Mouse (Mus musculus) stomach, postnatal 0 days (tissue): ENCODE measurements at regions not wholly inside any gene's neighbourhood (a gene's known extent, or its start where the extent isn't known, plus 50 kb on each side); places are given as distances from the start of the nearest gene placed in this dataset.

Experiments
- ATAC-seq: fragments of 200-750 bp; cut with Nextera tagmentation; 2 replicates; pipeline ENCODE4 v1.8.0; 2017; ENCODE audit not compliant: low FRiP score, low TSS enrichment
- DNase-seq: peaks from one replicate; pipeline ENCODE4 v3.0.0-alpha.2; 2016; ENCODE audit warnings: low spot score
- H3K27ac ChIP-seq: fragments of 300-500 bp; sonication (generic); replicated peaks from 2 replicates; pipeline ENCODE4 v1.5.1; 2014; ENCODE audit warnings: mild to moderate bottlenecking, control low read depth
- H3K27me3 ChIP-seq: fragments of 300-500 bp; sonication (generic); 2 replicates; pipeline ENCODE4 v1.6.1; 2014; ENCODE audit warnings: low read length; ENCODE audit not compliant: control insufficient read depth, insufficient read depth
- H3K36me3 ChIP-seq: fragments of 300-500 bp; sonication (generic); 2 replicates; pipeline ENCODE4 v1.6.1; 2014; ENCODE audit warnings: low read length, mixed read lengths; ENCODE audit not compliant: control insufficient read depth, insufficient read depth
- H3K4me1 ChIP-seq: fragments of 300-500 bp; sonication (generic); replicated peaks from 2 replicates; pipeline ENCODE4 v1.6.1; 2014; ENCODE audit warnings: antibody characterized with exemption; ENCODE audit not compliant: control insufficient read depth, insufficient read depth
- H3K4me2 ChIP-seq: fragments of 300-500 bp; sonication (generic); replicated peaks from 2 replicates; pipeline ENCODE4 v1.6.1; 2014; ENCODE audit warnings: low read depth, mild to moderate bottlenecking, control low read depth, moderate library complexity
- H3K4me3 ChIP-seq: fragments of 300-500 bp; sonication (generic); 2 replicates; pipeline ENCODE4 v1.5.1; 2014; ENCODE audit warnings: low read depth, low read length, control low read depth
- H3K9ac ChIP-seq: fragments of 300-500 bp; sonication (generic); 2 replicates; pipeline ENCODE4 v1.6.1; 2014; ENCODE audit warnings: mild to moderate bottlenecking, low read length, control low read depth, mixed read lengths
- H3K9me3 ChIP-seq: fragments of 300-500 bp; sonication (generic); 2 replicates; pipeline ENCODE4 v1.6.1; 2016; ENCODE audit warnings: low read length; ENCODE audit not compliant: control insufficient read depth
- CTCF ChIP-seq: IDR thresholded peaks from 2 replicates; pipeline ENCODE4 v1.5.1; 2016; ENCODE audit warnings: antibody characterized with exemption, low read depth, mild to moderate bottlenecking, moderate library complexity
- EP300 ChIP-seq: optimal IDR thresholded peaks from 2 replicates; pipeline ENCODE3; 2016; ENCODE audit warnings: antibody characterized with exemption
- WGBS: fragments of 180-500 bp; shearing (Covaris S2); extraction: QIAGEN DNeasy Blood & Tissue Kit; methylation state at CpG from one replicate; pipeline ENCODE4 v1.1.7; 2014; 5-methylcytosine and 5-hydroxymethylcytosine counted together

- no peak overlapping the region for H3K4me2 ChIP-seq
- no peak overlapping the region for H3K4me3 ChIP-seq
- no peak overlapping the region for H3K27ac ChIP-seq
- H3K9ac ChIP-seq = no peak overlapping the region
- no peaks in the 10 kb centered on the region for H3K27me3 ChIP-seq
- H3K4me1 ChIP-seq = peaks cover 5% of the 10 kb centered on the region
- 84% methylated on average over 2 of the region's 2 CpGs for WGBS
- TF ChIP-seq EP300 (no peak), CTCF (no peak)
- H3K36me3 ChIP-seq = no peaks in the 10 kb centered on the region
- DNase-seq = no peak
- H3K9me3 ChIP-seq = no peaks in the 10 kb centered on the region
- no peak for ATAC-seq
Observed at GRCm38 (mm10) chr7:98768460-98768859, 65.6 kb downstream of the Thap12 start.

- no peaks in the 10 kb centered on the region for H3K36me3 ChIP-seq
- H3K9me3 ChIP-seq = no peaks in the 10 kb centered on the region
- no peak for ATAC-seq
- no peak overlapping the region for H3K9ac ChIP-seq
- 25% methylated on average over 1 of the region's 1 CpGs for WGBS
- no peaks in the 10 kb centered on the region for H3K27me3 ChIP-seq
- H3K4me3 ChIP-seq = no peak overlapping the region
- peaks cover 5% of the 10 kb centered on the region for H3K4me1 ChIP-seq
- no peak overlapping the region for H3K27ac ChIP-seq
- TF ChIP-seq CTCF (no peak), EP300 (no peak)
- DNase-seq = no peak
- no peak overlapping the region for H3K4me2 ChIP-seq
Observed at GRCm38 (mm10) chr7:98769111-98769734, 65.7 kb upstream of the Wnt11 start.

DNA sequence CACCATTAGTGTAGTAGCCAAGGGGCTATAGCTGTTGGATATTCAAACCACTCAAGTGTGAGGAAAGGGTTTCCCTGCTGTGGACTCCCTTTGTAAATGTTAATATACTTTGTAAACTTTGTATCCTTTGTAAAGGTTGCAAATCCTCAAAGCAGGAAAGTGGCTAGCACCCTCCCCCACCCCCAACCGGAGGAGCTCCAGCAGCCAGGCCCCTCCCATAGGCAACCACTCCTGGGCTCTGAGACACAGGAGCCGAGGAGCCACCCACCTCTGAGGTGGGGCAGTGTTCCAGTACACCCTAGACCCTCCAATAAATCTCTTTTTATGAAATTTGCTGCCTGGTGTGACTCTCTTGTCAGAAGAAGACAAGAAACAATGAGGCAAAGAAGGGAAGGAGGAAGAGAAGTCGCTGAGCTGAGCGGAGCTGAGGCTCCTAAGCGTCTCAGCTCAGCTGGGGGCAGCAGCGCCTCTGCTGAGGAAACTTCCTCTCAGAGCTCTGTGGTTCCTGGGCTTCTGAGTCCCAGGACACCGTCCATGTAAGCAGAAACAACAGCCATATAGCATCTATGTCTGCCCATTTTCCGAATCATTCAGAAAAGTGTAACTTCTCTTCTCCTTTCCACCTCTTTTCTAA is 64.5 kb upstream of the Wnt11 start:
- Histone ChIP-seq H3K27me3 (no peaks in the 10 kb centered on the region), H3K4me3 (no peak overlapping the region), H3K4me1 (peaks cover 5% of the 10 kb centered on the region), H3K9ac (0 out of 2 replicates have a peak overlapping the region, but pooled peaks have one; percentile 14), H3K27ac (no peak overlapping the region), H3K4me2 (no peak overlapping the region), H3K36me3 (no peaks in the 10 kb centered on the region), H3K9me3 (no peaks in the 10 kb centered on the region)
- TF ChIP-seq CTCF (peak; percentile 52), EP300 (no peak)
- no peak for DNase-seq
- WGBS = 13% methylated on average over 8 of the region's 8 CpGs
- ATAC-seq = no peak; the same call in 1 of the 2 replicates

- 69% methylated on average over 7 of the region's 7 CpGs for WGBS
- no peaks in the 10 kb centered on the region for H3K27me3 ChIP-seq
- H3K9ac ChIP-seq = no peak overlapping the region
- ATAC-seq = no peak
- TF ChIP-seq CTCF (no peak), EP300 (no peak)
- H3K36me3 ChIP-seq = no peaks in the 10 kb centered on the region
- H3K27ac ChIP-seq = no peak overlapping the region
- H3K9me3 ChIP-seq = no peaks in the 10 kb centered on the region
- H3K4me2 ChIP-seq = no peak overlapping the region
- no peak for DNase-seq
- peaks cover 5% of the 10 kb centered on the region for H3K4me1 ChIP-seq
- no peak overlapping the region for H3K4me3 ChIP-seq
Observed at GRCm38 (mm10) chr7:98771134-98771775, 63.7 kb upstream of the Wnt11 start.

DNA sequence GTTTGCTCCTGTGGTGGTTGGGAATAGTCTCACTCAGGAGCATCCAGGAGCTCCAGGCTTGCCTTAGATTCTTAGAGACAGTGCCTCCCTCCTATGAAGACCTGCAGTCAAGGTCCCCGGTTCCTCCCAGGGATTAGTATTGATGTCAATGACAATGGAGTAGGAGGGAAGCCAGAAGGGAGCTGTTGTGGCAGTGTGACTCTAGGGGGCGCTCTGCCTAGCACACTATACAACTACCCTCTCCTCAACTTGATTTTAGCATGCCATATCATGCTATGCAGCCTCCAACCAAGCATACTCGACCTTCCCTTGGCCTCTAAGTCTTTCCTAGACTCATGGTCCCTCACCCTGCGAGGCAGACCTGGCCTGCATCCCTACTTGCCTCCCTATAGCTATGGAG is 60.3 kb upstream of the Wnt11 start:
- no peak overlapping the region for H3K9ac ChIP-seq
- H3K4me1 ChIP-seq = peaks cover 5% of the 10 kb centered on the region; the same call in 1 of the 2 replicates
- TF ChIP-seq EP300 = no peak
- TF ChIP-seq CTCF = peak; percentile 36
- no peaks in the 10 kb centered on the region for H3K9me3 ChIP-seq
- DNase-seq = no peak
- ATAC-seq = no peak
- H3K4me2 ChIP-seq = no peak overlapping the region
- no peaks in the 10 kb centered on the region for H3K36me3 ChIP-seq
- no peak overlapping the region for H3K27ac ChIP-seq
- H3K4me3 ChIP-seq = no peak overlapping the region
- no peaks in the 10 kb centered on the region for H3K27me3 ChIP-seq
- 53% methylated on average over 4 of the region's 4 CpGs for WGBS

GRCm38 (mm10) chr7:98775031-98775430 is 59.9 kb upstream of the Wnt11 start:
- TF ChIP-seq EP300 (no peak), CTCF (no peak)
- 53% methylated on average over 8 of the region's 8 CpGs for WGBS

More at GRCm38 (mm10) chr7:98775031-98775430, 59.9 kb upstream of the Wnt11 start:
- ATAC-seq (no peak), DNase-seq (no peak)
- no peaks in the 10 kb centered on the region for H3K27me3 ChIP-seq
- H3K4me1 ChIP-seq = peaks cover 5% of the 10 kb centered on the region; the same call in 1 of the 2 replicates
- no peak overlapping the region for H3K4me3 ChIP-seq
- H3K4me2 ChIP-seq = no peak overlapping the region
- H3K9ac ChIP-seq = no peak overlapping the region
- H3K27ac ChIP-seq = no peak overlapping the region
- no peaks in the 10 kb centered on the region for H3K9me3 ChIP-seq
- H3K36me3 ChIP-seq = no peaks in the 10 kb centered on the region
